Mouse (Mus musculus): Measurements from ENCODE around the gene Nt5c2. TPM values are rescaled to one million over a fixed set of nuclear protein-coding genes. Genes with fewer than 3 reads are reported as not detected.

Nt5c2 gene
- total RNA-seq, 2 experiments from 2014 or later: 84.0 to 93.6 TPM

DNA sequence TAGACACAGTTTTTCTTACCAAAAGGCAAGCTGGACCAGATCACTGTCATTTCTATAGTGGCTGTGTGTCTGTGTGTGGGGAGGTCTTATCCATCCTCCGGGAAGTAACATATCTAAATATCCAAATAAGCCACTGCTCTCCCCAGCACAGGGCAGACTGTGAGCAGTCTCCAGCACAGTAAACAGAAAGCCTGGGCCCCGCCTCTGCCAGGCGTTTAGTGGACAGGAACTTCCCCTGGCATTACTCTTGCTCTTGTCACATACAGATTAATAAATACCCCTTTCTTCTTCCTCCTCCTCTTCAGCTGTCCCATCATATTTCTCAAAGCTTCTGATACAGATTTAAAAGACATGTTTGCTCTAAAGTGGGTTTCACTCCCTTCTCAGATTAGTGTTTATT is 152.4 kb downstream of the Nt5c2 start:
- intact Hi-C loops (cut with DNase I): no loop called here
- no peak for DNase-seq

DNA sequence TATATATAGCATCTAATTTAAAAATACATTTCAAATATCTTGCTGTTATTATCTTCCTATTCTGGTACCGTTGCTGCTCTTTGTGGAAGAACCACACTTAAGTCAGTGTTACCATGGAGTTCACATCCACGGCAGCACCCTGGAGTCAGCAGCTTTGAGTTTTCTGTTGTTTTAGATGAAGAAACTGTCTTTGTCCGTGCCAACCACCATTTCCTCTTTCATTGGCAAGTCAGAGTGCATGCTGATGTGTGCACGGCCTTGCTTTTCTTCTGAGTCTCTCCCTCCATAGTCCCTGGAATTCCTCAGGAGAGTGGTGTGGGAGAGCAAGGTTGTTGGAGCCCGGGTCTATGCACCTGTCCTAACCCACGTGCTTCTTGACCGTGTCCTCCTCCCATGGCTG is 156.8 kb downstream of the Nt5c2 start:
- DNase-seq: no peak
- intact Hi-C loops (cut with DNase I): no loop called here

DNA sequence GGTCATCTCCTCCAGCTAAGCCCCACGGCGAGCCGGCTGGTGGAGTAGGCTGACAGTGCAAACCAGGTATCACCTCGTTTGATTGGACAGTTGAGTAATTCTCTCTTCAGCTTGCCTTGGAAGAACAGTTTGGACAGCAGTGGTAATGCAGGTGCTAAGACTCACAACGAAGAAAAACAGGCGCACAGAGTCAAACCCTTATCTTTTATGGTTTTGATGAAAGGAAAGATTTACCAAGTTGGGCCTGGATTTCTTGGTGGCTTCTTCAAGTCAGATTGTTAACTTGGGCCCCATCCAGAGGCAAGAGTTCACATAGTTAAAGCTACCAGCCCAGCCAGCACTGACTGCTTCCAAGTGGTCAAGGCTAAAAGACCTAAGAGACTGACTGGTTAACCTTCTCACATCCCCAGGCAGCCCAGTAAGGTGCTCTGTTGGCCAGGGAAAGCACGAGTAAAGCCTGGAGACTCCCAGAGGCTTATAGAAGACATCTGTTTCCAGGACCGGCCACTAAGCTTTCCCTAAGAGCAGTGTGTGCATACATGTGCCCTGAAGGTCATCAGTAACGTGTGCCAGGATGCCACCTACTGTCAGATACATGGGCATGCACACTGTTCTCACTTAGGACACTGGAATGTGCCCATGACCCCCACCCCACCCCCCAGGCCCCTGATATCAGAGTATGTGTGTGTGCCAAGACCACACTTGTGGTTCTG is 157.5 kb downstream of the Nt5c2 start:
- intact Hi-C loops (cut with DNase I): no loop called here
- DNase-seq: no peak

DNA sequence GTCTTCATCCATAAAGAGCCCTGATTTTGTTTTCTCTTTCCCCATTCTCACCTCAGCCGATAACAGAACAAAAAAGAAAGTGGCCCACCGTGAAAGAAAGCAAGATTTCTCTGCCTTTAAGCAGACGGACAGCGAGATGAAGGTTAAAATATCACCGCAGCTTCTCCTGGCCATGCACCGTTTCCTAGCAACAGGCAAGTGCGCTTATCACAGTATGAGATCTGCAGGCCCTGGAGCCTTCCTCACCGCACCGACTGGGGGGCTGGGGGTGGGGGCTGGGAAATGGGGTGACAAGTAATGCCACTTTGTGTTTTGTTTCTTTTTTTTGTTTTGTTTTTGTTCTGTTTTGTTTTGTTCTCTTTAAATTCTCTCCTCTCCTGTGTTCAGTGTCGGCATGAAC is 158.2 kb downstream of the Nt5c2 start:
- intact Hi-C loops (cut with DNase I): no loop called here

DNA sequence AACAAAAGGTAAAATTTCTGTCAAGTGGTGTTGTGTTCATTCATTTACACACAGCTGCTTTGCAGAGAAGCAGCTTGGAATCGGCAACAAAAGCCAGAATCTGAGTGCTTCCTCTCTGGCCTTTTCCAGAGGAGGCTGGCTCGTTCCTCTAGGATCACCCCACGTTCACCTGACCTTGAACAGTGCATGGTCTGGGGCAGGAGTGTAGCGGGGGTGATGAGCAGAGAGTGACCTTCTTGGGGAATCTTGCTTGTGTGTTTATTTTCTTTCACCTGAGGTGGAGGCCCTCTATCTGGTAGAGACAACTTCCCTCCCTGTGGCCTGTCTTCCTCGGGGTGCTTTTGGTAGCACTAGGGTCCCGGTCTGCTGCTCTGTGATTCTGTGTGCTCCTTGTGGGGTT is 158.7 kb downstream of the Nt5c2 start:
- intact Hi-C loops (cut with DNase I): no loop called here

More for the DNA sequence above, 158.2 kb downstream of the Nt5c2 start:
- DNase-seq: no peak

DNA sequence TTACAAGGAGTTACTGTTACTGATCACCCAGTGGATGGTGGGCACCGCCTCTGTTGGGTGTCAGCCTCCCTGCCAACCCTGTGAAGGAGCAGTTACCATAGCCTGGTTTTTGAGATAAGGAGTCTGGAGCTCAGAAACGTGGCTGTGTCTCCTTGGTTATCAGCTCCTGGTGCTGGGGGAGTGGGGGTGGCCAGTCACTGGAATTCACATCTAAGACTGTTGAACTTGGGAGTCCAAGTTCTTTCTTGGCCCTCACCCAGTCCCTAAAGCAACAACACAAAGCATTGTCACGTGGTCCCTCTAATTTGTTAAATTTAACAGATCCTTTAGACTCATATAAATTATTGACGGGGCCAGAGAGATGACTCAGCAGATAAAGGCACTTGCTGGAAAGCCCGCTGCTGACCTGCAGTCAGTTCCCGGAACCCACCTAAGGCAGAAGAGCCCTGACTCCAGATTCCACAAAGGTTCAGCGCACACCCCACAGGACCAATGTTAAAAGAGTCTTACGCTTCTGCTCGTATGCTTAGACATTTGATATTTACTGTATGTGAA is 165.4 kb downstream of the Nt5c2 start:
- DNase-seq: no peak
- intact Hi-C loops (cut with DNase I): no loop called here

More for the DNA sequence above, 158.7 kb downstream of the Nt5c2 start:
- DNase-seq: no peak

DNA sequence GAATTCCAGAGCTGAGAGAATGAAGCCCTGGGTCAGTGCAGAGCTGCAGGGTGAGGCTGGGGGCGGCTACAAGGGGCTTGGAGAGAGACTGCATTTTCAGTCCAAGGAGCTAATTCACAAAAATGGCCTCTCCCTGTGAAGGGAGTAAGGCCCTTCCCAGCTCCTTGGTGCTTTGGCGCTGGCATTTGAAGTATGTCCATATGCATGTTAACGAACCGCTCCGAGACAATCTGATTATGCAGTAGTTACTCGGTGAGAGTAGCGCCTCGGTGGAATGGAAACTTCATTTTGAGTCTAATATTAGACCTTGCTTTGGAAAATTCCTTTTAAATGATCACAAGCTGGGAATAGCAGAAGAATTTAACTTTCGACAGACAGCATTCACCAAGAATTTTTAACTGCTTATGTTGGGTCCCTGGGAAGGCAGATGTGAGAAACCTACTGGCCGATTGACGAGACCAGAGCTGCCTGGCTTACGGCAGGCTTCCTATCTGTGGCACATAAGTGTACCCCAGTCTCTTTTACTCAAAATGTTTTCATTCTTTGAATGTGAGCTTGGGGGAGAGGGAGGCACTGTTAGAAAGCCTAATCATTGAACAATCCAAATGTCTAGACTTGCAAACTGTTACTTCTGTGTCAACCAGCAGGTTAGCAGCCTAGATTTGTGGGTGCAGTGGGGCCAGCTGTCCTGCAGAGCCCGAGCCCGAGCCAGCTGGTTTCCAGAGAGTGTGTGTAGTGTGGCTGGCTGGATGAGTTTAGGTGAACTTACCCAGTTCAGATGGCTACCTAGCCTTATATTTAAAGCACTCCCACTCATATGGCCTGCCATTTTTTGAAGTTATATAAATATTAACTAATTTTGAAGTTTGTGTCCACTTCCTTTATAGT is 166.3 kb downstream of the Nt5c2 start:
- intact Hi-C loops (cut with DNase I): no loop called here
- DNase-seq: no peak

DNA sequence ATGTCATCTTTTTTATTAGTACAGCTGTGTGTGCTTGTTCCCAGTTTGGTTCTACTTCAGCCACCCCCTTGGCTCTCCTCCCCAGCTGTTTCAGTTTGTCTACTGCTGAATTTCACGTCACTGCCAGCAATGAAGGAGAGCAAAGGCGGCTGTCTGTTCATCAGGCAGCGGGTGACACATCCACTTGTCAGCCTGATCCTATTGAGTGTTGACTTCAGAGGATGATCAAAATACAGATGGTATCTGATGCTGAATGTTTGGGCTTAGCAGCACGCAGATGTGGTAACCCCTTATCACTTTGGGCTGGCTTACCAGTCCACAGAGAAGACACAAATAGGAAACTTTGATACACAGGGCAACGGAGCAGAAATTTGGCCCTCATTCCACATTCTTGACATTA is 168.5 kb downstream of the Nt5c2 start:
- no peak for DNase-seq
- intact Hi-C loops (cut with DNase I): no loop called here

DNA sequence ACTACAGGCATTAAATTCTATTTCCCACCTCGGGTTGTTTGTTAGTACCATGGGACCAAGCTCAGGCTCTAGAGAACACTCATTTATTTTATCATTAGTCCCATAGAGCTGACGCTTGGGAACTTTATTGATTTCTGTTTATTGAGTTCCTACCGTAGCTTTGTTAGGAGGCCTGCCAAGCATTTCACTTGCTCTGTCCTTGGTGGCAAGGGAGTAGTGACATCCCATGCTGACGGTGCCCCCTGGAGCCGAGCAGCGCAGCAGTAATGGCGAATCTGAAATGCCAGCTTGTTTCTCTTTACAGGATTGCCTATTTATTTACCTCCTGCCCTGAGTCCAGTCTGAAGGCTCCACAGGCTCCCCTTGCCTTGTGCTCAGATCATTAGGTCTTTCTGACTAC is 168.9 kb downstream of the Nt5c2 start:
- intact Hi-C loops (cut with DNase I): no loop called here
- DNase-seq: no peak

DNA sequence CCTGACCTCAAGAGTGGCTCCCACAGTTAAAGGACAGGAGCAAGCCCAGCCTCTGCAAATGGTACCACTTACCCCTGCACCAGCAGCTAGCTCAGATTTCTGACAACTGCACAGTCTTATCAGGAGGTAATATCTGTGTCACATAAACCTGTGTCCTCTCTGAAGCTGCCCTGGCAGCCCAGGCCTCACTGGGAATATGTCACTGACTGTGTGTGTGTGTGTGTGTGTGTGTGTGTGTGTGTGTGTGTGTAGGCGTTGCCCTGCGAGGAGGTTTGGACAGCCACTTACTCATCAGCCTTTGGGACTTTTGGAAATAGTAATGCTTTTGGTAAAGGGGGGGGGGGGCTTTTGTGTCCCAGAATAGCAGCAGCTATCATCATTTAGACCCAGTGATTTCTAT is 171.9 kb downstream of the Nt5c2 start:
- DNase-seq: no peak
- intact Hi-C loops (cut with DNase I): no loop called here

DNA sequence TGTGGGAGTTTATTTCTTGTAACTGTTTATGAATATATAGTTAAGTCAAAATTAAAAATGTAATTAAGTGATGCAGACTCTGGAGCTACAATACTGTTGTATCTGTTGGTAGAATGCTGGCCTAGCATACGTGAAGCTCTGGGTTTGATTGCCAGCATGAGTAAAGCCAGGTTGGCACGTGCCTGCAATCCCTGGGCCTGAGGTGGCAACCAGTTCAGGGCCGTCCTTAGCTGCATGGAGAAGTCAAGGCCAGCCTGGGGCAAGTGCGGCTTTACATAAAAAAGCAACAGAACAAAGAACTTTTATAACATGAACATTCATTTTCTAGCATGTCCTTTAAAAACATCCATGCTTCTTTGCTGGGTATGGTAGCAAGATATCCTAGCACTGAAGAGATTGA is 173.9 kb downstream of the Nt5c2 start:
- intact Hi-C loops (cut with DNase I): no loop called here
- DNase-seq: no peak

DNA sequence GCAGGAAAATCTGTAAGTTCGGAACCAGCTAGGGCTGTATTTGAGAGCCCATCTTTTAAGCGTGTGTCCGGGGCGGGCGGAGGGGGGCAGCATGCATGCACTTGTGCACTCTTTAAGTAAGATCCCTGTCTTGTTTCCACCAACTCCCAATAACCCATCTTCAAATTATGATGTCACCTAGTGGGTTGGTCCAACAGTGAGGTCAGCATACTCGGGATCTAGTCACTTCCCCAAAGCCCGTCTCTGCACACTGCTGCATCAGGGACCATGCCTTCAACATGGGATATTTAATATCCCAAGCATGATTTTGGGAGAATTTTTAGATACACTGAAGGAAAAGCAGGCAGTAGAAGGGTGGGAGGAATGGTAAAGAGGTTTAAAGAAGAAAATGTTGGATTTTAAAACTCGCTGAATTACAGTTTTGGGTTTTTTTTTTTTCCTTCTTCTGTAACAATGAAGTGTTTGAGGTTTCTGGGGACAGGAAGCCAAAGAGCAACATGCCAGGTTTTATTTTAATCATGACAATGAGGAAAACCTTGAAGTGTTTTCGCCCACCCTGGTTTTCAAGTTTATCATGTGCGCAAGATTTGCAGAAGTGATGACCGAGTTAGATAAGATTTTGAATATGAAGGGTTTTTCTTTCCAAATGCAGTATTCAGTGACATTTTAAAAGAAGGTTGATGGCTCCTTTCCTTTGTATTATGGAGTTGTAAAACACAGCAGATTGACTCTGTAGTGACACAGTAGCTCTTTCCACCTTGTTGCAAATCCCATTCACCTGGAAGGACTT is 177.5 kb downstream of the Nt5c2 start:
- no peak for DNase-seq
- intact Hi-C loops (cut with DNase I): no loop called here

DNA sequence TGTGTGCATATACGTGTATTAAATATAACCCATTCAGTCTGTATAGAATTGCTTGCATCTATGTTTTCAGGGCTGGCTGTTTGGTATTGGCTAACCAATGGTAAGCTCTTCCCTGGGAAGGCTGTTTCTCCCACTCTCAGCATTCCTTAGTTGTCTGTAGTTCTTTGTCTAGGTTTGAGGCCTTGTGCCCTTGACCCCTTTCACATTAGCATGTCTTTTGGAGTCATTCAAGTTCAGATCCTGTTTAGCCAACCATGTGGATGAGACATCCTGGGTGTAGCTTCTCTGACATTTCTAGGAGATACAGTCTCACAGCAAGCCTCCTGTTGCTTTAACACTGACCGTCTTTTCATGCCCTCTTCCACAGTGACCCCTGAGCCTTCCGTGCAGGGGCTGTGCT is 178.9 kb downstream of the Nt5c2 start:
- intact Hi-C loops (cut with DNase I): no loop called here
- no peak for DNase-seq

DNA sequence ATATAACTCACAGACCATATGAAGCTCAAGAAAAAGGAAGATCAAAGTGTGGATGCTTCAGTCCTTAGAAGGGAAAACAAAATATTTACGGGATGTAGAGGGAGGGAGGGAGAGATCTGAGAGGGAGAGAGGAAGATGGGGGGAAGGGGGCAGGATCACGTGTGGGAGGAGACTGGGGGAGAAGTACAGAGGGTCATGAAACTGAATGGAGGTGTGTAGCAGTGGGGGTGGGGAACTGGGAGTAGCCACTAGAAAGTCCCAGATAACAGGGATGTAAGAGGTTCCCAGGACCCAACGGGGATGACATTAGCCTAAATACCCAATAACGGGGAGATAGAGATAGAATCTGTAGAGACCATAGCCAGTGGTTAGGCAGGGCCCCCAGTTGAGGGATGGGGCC is 179.6 kb downstream of the Nt5c2 start:
- no peak for DNase-seq
- intact Hi-C loops (cut with DNase I): no loop called here

DNA sequence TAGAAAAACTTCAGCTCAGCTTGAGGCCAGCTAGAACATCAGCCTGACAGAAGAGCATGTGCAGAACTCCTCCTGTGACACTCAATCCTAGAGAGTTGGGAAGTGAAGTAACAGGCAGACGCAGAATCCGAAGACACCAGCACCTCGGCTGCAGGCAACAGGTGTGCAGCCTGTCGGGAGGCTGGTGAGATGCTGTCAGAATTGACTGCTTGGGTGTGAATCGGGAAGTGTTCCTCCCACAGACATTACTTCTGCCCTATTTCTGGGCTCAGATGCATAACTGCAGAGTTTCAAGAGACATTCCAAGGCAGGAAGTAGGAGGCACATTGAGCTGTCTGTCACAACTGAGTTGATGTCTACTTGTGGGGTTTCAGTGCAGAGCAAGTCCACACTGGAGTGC is 180.7 kb downstream of the Nt5c2 start:
- intact Hi-C loops (cut with DNase I): no loop called here
- no peak for DNase-seq

Other genes with a start within 250 kb of the Nt5c2 start
- 100 to 1,000 TPM; 246 to 250 TPM for gene Ina, start 455 bp downstream of the Nt5c2 start, total RNA-seq (2021)
- gene Pcgf6, start 35.8 kb upstream of the Nt5c2 start, total RNA-seq (2021): 10 to 100 TPM; 25.0 to 26.1 TPM
- gene Taf5, start 52.6 kb upstream of the Nt5c2 start, total RNA-seq (2021): 1 to 10 TPM; 7.8 to 8.6 TPM
- gene Usmg5, start 75.5 kb upstream of the Nt5c2 start, total RNA-seq (2021): 100 to 1,000 TPM; 610 to 660 TPM
- 10 to 100 TPM; 20.7 to 21.1 TPM for gene Pdcd11, start 75.6 kb upstream of the Nt5c2 start, total RNA-seq (2021)
- gene Calhm2, start 123.1 kb upstream of the Nt5c2 start, total RNA-seq (2021): 1 to 10 TPM; 1.2 to 2.2 TPM
- not detected for gene Calhm1, start 129.1 kb upstream of the Nt5c2 start, total RNA-seq (2021)
- not detected for gene Calhm3, start 142.6 kb upstream of the Nt5c2 start, total RNA-seq (2021)
- gene Neurl1a, start 163.7 kb upstream of the Nt5c2 start, total RNA-seq (2021): 10 to 100 TPM; 42.6 to 54.8 TPM

All from left cerebral cortex, postnatal 4 days (tissue).